Mouse (Mus musculus): ENCODE results near the gene Tnfrsf1b. TPM values are rescaled to one million over a fixed set of nuclear protein-coding genes. Genes with fewer than 3 reads are reported as not detected.

Tnfrsf1b gene
- polyA plus RNA-seq, 1 experiment from 2014 or later = 3.4 TPM

- no peak overlapping the region for H3K27ac ChIP-seq (ENCODE audit: low read depth)
- no peaks in the 10 kb centered on the region for H3K9me3 ChIP-seq (ENCODE audit: low read depth, low read length)
- no peak for TF ChIP-seq CTCF (IDR thresholded peaks at IDR 0.05; ENCODE audit: low read depth)
- ATAC-seq (ENCODE audit: insufficient read depth) (no peak), DNase-seq (no peak)
- no peak overlapping the region for H3K9ac ChIP-seq
- H3K36me3 ChIP-seq (ENCODE audit: insufficient read depth) = no peaks in the 10 kb centered on the region
- H3K27me3 ChIP-seq (ENCODE audit: insufficient read depth, low read length) = no peaks in the 10 kb centered on the region
- WGBS = 84% methylated on average over 4 of the region's 4 CpGs
- no peak overlapping the region for H3K4me3 ChIP-seq (ENCODE audit: low read depth, low read length)
- H3K4me1 ChIP-seq (ENCODE audit: insufficient read depth) = no peaks in the 10 kb centered on the region
- no peak overlapping the region for H3K4me2 ChIP-seq
These were observed 25.0 kb upstream of the Tnfrsf1b start for GRCm38 (mm10) chr4:145271634-145272033.

- Histone ChIP-seq H3K27me3 (ENCODE audit: insufficient read depth, low read length) (no peaks in the 10 kb centered on the region), H3K4me3 (ENCODE audit: low read depth, low read length) (no peak overlapping the region), H3K4me1 (ENCODE audit: insufficient read depth) (no peaks in the 10 kb centered on the region), H3K9ac (no peak overlapping the region), H3K27ac (ENCODE audit: low read depth) (no peak overlapping the region), H3K9me3 (ENCODE audit: low read depth, low read length) (no peaks in the 10 kb centered on the region), H3K4me2 (no peak overlapping the region), H3K36me3 (ENCODE audit: insufficient read depth) (no peaks in the 10 kb centered on the region)
- TF ChIP-seq CTCF (IDR thresholded peaks at IDR 0.05; ENCODE audit: low read depth) = no peak
- DNase-seq = no peak
- 80% methylated on average over 5 of the region's 5 CpGs for WGBS
- no peak for ATAC-seq (ENCODE audit: insufficient read depth)
These were observed 23.5 kb upstream of the Tnfrsf1b start for GRCm38 (mm10) chr4:145270136-145270535.

- 32% methylated on average over 4 of the region's 4 CpGs for WGBS
- no peak for TF ChIP-seq CTCF (IDR thresholded peaks at IDR 0.05; ENCODE audit: low read depth)
- Histone ChIP-seq H3K36me3 (ENCODE audit: insufficient read depth) (no peaks in the 10 kb centered on the region), H3K9me3 (ENCODE audit: low read depth, low read length) (no peaks in the 10 kb centered on the region), H3K4me2 (no peak overlapping the region), H3K27me3 (ENCODE audit: insufficient read depth, low read length) (no peaks in the 10 kb centered on the region), H3K9ac (no peak overlapping the region), H3K4me3 (ENCODE audit: low read depth, low read length) (no peak overlapping the region), H3K4me1 (ENCODE audit: insufficient read depth) (no peaks in the 10 kb centered on the region), H3K27ac (ENCODE audit: low read depth) (no peak overlapping the region)
- DNase-seq (peak; percentile 65), ATAC-seq (ENCODE audit: insufficient read depth) (peak; percentile 84)
These were observed 21.0 kb upstream of the Tnfrsf1b start for GRCm38 (mm10) chr4:145267631-145268110.

GRCm38 (mm10) chr4:145266505-145266904 lies 19.8 kb upstream of the Tnfrsf1b start:
- Histone ChIP-seq H3K9ac (no peak overlapping the region), H3K4me2 (no peak overlapping the region), H3K9me3 (ENCODE audit: low read depth, low read length) (no peaks in the 10 kb centered on the region), H3K27me3 (ENCODE audit: insufficient read depth, low read length) (no peaks in the 10 kb centered on the region), H3K4me1 (ENCODE audit: insufficient read depth) (no peaks in the 10 kb centered on the region), H3K4me3 (ENCODE audit: low read depth, low read length) (no peak overlapping the region), H3K36me3 (ENCODE audit: insufficient read depth) (no peaks in the 10 kb centered on the region), H3K27ac (ENCODE audit: low read depth) (no peak overlapping the region)
- DNase-seq = no peak
- no peak for ATAC-seq (ENCODE audit: insufficient read depth)
- no peak for TF ChIP-seq CTCF (IDR thresholded peaks at IDR 0.05; ENCODE audit: low read depth)
- WGBS = 78% methylated on average over 4 of the region's 4 CpGs

GRCm38 (mm10) chr4:145264761-145265160 lies 18.1 kb upstream of the Tnfrsf1b start:
- ATAC-seq (ENCODE audit: insufficient read depth) (no peak), DNase-seq (no peak)
- no peaks in the 10 kb centered on the region for H3K4me1 ChIP-seq (ENCODE audit: insufficient read depth)
- no peak overlapping the region for H3K4me3 ChIP-seq (ENCODE audit: low read depth, low read length)
- H3K27ac ChIP-seq (ENCODE audit: low read depth) = no peak overlapping the region
- H3K27me3 ChIP-seq (ENCODE audit: insufficient read depth, low read length) = no peaks in the 10 kb centered on the region
- 36% methylated on average over 2 of the region's 2 CpGs for WGBS
- no peaks in the 10 kb centered on the region for H3K36me3 ChIP-seq (ENCODE audit: insufficient read depth)
- H3K4me2 ChIP-seq = no peak overlapping the region
- TF ChIP-seq CTCF (IDR thresholded peaks at IDR 0.05; ENCODE audit: low read depth) = no peak
- no peak overlapping the region for H3K9ac ChIP-seq
- H3K9me3 ChIP-seq (ENCODE audit: low read depth, low read length) = no peaks in the 10 kb centered on the region

- Histone ChIP-seq H3K27me3 (ENCODE audit: insufficient read depth, low read length) (no peaks in the 10 kb centered on the region), H3K4me3 (ENCODE audit: low read depth, low read length) (no peak overlapping the region), H3K9me3 (ENCODE audit: low read depth, low read length) (no peaks in the 10 kb centered on the region), H3K27ac (ENCODE audit: low read depth) (no peak overlapping the region), H3K4me2 (no peak overlapping the region), H3K9ac (no peak overlapping the region), H3K4me1 (ENCODE audit: insufficient read depth) (no peaks in the 10 kb centered on the region), H3K36me3 (ENCODE audit: insufficient read depth) (no peaks in the 10 kb centered on the region)
- DNase-seq (no peak), ATAC-seq (ENCODE audit: insufficient read depth) (no peak)
- TF ChIP-seq CTCF (IDR thresholded peaks at IDR 0.05; ENCODE audit: low read depth) = no peak
- WGBS = 81% methylated on average over 1 of the region's 1 CpGs
These were observed 16.9 kb upstream of the Tnfrsf1b start for GRCm38 (mm10) chr4:145263583-145263982.

- Histone ChIP-seq H3K9me3 (ENCODE audit: low read depth, low read length) (no peaks in the 10 kb centered on the region), H3K27me3 (ENCODE audit: insufficient read depth, low read length) (no peaks in the 10 kb centered on the region), H3K9ac (no peak overlapping the region), H3K4me3 (ENCODE audit: low read depth, low read length) (no peak overlapping the region), H3K4me1 (ENCODE audit: insufficient read depth) (no peaks in the 10 kb centered on the region), H3K36me3 (ENCODE audit: insufficient read depth) (no peaks in the 10 kb centered on the region), H3K27ac (ENCODE audit: low read depth) (no peak overlapping the region), H3K4me2 (no peak overlapping the region)
- 79% methylated on average over 5 of the region's 5 CpGs for WGBS
- no peak for TF ChIP-seq CTCF (IDR thresholded peaks at IDR 0.05; ENCODE audit: low read depth)
- no peak for DNase-seq
- no peak for ATAC-seq (ENCODE audit: insufficient read depth)
These were observed 14.1 kb upstream of the Tnfrsf1b start for GRCm38 (mm10) chr4:145260802-145261201.
